Mouse (Mus musculus): ENCODE measurements at regions not wholly inside any gene's neighbourhood (a gene's known extent, or its start where the extent isn't known, plus 50 kb on each side); places are given as distances from the start of the nearest gene placed in this dataset.

- ATAC-seq (ENCODE audit: low FRiP score, low TSS enrichment) (no peak), DNase-seq (ENCODE audit: low spot score) (no peak)
- no peak overlapping the region for H3K27ac ChIP-seq (replicated peaks)
- H3K4me1 ChIP-seq (replicated peaks; ENCODE audit: control insufficient read depth, insufficient read depth): no peaks in the 10 kb centered on the region
- no peak overlapping the region for H3K9ac ChIP-seq (ENCODE audit: low read length)
- H3K4me2 ChIP-seq (replicated peaks; ENCODE audit: low read depth): no peak overlapping the region
- no peaks in the 10 kb centered on the region for H3K9me3 ChIP-seq (ENCODE audit: control insufficient read depth, low read length)
- H3K27me3 ChIP-seq (ENCODE audit: control insufficient read depth, insufficient read depth, low read length): no peaks in the 10 kb centered on the region
- no peak overlapping the region for H3K4me3 ChIP-seq (ENCODE audit: low read depth, low read length)
- 71% methylated on average over 3 of the region's 3 CpGs for WGBS
- TF ChIP-seq EP300 (optimal IDR thresholded peaks at IDR 0.05) (no peak), CTCF (IDR thresholded peaks at IDR 0.05; ENCODE audit: low read depth) (no peak)
- no peaks in the 10 kb centered on the region for H3K36me3 ChIP-seq (ENCODE audit: control insufficient read depth, insufficient read depth, low read length)
These were observed 478.1 kb upstream of the Alcam start for GRCm38 (mm10) chr16:52931978-52932377.

DNA sequence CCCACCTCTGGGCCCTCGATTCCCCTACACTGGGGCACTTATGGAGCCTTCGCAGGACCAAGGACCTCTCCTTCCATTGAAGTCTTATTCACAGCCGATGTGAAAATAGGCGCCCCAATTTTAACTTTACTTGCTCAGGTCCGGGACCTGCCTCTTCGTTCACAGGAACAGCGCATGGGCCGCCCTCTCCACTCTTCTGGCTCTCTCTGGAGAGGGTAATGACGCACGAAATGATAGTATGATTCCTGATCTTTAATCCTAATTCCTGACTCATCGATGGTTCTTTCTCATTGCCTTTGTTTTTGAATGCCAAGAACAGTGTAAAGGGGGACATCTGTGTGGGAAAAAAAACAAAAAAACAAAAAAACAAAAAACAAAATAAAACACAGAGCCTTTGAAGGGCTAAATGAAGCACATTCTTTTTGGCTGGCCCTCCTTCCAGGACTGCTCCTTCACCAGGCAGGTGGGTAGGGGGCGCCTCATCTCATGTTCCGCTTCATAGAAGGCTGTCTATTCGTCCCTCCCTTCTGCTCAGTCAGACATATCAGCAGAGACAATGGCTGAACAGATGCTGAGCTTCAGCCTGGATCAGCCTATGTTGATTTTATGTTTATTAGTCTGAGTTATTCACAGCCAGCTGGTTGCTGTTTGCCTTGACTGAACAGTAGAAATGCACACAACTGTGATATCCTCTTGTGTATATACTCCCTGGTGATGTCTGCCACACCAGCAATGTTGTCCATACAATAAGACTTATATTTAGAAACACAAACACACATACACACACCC lies 438.8 kb upstream of the Alcam start:
- H3K4me3 ChIP-seq (ENCODE audit: low read depth, low read length): no peak overlapping the region
- H3K9ac ChIP-seq (ENCODE audit: low read length): no peak overlapping the region
- 73% methylated on average over 14 of the region's 14 CpGs for WGBS
- no peaks in the 10 kb centered on the region for H3K9me3 ChIP-seq (ENCODE audit: control insufficient read depth, low read length)
- H3K4me1 ChIP-seq (replicated peaks; ENCODE audit: control insufficient read depth, insufficient read depth): no peaks in the 10 kb centered on the region
- no peaks in the 10 kb centered on the region for H3K27me3 ChIP-seq (ENCODE audit: control insufficient read depth, insufficient read depth, low read length)
- no peaks in the 10 kb centered on the region for H3K36me3 ChIP-seq (ENCODE audit: control insufficient read depth, insufficient read depth, low read length)
- no peak for DNase-seq (ENCODE audit: low spot score)
- no peak for ATAC-seq (ENCODE audit: low FRiP score, low TSS enrichment)
- H3K4me2 ChIP-seq (replicated peaks; ENCODE audit: low read depth): no peak overlapping the region
- TF ChIP-seq EP300 (optimal IDR thresholded peaks at IDR 0.05) (no peak), CTCF (IDR thresholded peaks at IDR 0.05; ENCODE audit: low read depth) (peak; percentile 23)
- no peak overlapping the region for H3K27ac ChIP-seq (replicated peaks)

DNA sequence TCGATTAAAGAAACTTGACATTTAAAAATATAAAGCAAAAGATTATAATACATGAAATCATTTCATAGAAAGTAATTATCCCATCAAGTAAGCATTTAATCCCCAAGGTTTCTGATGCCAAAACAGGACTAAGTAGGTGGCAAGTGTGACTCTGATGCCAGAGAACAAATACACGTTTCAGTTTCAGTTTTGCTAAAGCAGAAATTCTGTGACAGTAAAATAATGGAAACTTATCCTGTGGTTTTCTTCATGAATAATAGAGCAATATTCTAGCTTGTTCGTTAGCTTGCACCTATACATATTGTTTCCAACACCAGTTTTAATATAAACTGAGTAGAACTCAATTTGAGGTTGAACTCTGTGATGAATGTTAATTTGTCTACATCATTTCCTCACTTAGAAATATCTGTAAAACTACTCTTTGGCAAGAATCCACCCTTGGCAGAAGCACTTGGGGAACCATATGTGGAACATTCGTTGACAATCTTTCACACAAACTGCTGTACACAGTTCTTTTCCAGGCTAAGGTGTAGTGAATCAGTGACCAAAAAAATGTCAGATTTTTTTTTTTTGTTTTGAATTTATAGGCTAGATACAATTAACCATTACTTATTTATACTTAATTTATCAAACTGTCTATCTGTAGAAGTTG lies 425.7 kb upstream of the Alcam start:
- no peak for ATAC-seq (ENCODE audit: low FRiP score, low TSS enrichment)
- H3K27ac ChIP-seq (replicated peaks): no peak overlapping the region
- no peak overlapping the region for H3K4me2 ChIP-seq (replicated peaks; ENCODE audit: low read depth)
- no peaks in the 10 kb centered on the region for H3K9me3 ChIP-seq (ENCODE audit: control insufficient read depth, low read length)
- H3K4me3 ChIP-seq (ENCODE audit: low read depth, low read length): no peak overlapping the region
- TF ChIP-seq EP300 (optimal IDR thresholded peaks at IDR 0.05): no peak
- TF ChIP-seq CTCF (IDR thresholded peaks at IDR 0.05; ENCODE audit: low read depth): no peak
- H3K36me3 ChIP-seq (ENCODE audit: control insufficient read depth, insufficient read depth, low read length): no peaks in the 10 kb centered on the region
- WGBS: 46% methylated on average over 4 of the region's 4 CpGs
- H3K9ac ChIP-seq (ENCODE audit: low read length): no peak overlapping the region
- no peaks in the 10 kb centered on the region for H3K27me3 ChIP-seq (ENCODE audit: control insufficient read depth, insufficient read depth, low read length)
- DNase-seq (ENCODE audit: low spot score): no peak
- no peaks in the 10 kb centered on the region for H3K4me1 ChIP-seq (replicated peaks; ENCODE audit: control insufficient read depth, insufficient read depth)

DNA sequence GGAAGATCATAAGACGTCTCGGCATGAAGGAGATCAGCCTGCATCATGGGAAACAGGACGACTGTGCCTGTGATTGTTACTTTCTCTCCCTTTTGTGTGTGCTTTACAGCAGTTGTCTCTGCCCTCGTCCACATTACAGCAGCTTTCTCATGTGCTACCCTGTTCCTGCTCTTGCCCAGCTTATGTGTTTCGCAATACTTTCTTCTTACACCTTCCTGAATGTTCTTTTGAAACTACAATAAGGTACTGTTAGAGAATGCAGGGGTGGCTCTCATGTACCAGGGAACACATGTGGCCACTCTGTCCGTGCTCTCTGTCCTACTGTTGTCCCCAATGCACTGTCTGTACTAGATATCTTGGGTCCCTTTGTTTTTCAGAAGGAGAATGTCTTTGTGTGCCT lies 414.0 kb upstream of the Alcam start:
- DNase-seq (ENCODE audit: low spot score) (no peak), ATAC-seq (ENCODE audit: low FRiP score, low TSS enrichment) (no peak)
- 78% methylated on average over 6 of the region's 6 CpGs for WGBS
- Histone ChIP-seq H3K4me3 (ENCODE audit: low read depth, low read length) (no peak overlapping the region), H3K4me1 (replicated peaks; ENCODE audit: control insufficient read depth, insufficient read depth) (no peaks in the 10 kb centered on the region), H3K4me2 (replicated peaks; ENCODE audit: low read depth) (no peak overlapping the region), H3K36me3 (ENCODE audit: control insufficient read depth, insufficient read depth, low read length) (no peaks in the 10 kb centered on the region), H3K9me3 (ENCODE audit: control insufficient read depth, low read length) (no peaks in the 10 kb centered on the region), H3K9ac (ENCODE audit: low read length) (no peak overlapping the region), H3K27ac (replicated peaks) (no peak overlapping the region), H3K27me3 (ENCODE audit: control insufficient read depth, insufficient read depth, low read length) (no peaks in the 10 kb centered on the region)
- TF ChIP-seq EP300 (optimal IDR thresholded peaks at IDR 0.05) (no peak), CTCF (IDR thresholded peaks at IDR 0.05; ENCODE audit: low read depth) (no peak)

DNA sequence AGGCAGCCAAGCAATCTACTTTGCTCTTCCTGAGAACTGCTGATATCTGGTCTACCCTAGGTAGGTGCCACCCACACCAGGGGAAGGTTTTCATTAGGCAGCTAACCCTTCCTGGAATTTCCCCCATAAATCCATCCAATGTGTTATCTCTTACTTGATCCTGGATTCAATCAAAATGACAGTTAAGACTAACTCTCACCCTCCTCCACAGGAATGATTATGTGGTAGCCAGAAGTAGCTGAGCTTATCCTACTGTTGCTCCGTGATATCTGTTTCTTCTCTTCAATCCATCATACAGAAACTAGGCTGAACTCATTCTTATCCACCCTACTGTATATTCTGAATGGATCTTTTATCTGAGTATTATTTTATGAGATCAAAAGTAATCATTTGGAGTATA lies 409.7 kb upstream of the Alcam start:
- DNase-seq (ENCODE audit: low spot score) (no peak), ATAC-seq (ENCODE audit: low FRiP score, low TSS enrichment) (no peak)
- WGBS: 67% methylated on average over 1 of the region's 1 CpGs
- H3K4me1 ChIP-seq (replicated peaks; ENCODE audit: control insufficient read depth, insufficient read depth): no peaks in the 10 kb centered on the region
- H3K9ac ChIP-seq (ENCODE audit: low read length): no peak overlapping the region
- no peaks in the 10 kb centered on the region for H3K9me3 ChIP-seq (ENCODE audit: control insufficient read depth, low read length)
- no peaks in the 10 kb centered on the region for H3K36me3 ChIP-seq (ENCODE audit: control insufficient read depth, insufficient read depth, low read length)
- no peak overlapping the region for H3K4me2 ChIP-seq (replicated peaks; ENCODE audit: low read depth)
- TF ChIP-seq EP300 (optimal IDR thresholded peaks at IDR 0.05) (no peak), CTCF (IDR thresholded peaks at IDR 0.05; ENCODE audit: low read depth) (no peak)
- H3K4me3 ChIP-seq (ENCODE audit: low read depth, low read length): no peak overlapping the region
- H3K27ac ChIP-seq (replicated peaks): no peak overlapping the region
- no peaks in the 10 kb centered on the region for H3K27me3 ChIP-seq (ENCODE audit: control insufficient read depth, insufficient read depth, low read length)

DNA sequence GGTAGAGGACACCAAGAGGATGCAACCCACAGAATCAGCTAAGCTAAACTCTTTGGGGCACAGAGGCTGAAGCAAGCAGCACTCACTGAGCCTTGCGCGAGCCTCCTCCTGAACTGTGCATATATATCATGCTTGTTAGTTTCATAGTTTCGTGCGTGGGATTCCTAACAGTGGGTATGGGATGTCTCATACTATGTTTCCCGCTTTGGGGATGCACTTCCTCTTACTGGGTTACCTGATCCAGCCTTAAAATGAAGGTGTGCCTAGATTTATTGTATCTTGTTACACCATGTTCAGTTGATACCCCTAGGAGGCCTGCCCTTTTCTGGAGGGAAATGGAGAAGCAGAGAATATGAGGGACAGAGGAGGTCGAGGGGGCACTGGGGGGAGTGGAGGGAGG lies 407.4 kb upstream of the Alcam start:
- H3K4me3 ChIP-seq (ENCODE audit: low read depth, low read length): no peak overlapping the region
- H3K36me3 ChIP-seq (ENCODE audit: control insufficient read depth, insufficient read depth, low read length): no peaks in the 10 kb centered on the region
- DNase-seq (ENCODE audit: low spot score) (no peak), ATAC-seq (ENCODE audit: low FRiP score, low TSS enrichment) (no peak)
- TF ChIP-seq EP300 (optimal IDR thresholded peaks at IDR 0.05) (no peak), CTCF (IDR thresholded peaks at IDR 0.05; ENCODE audit: low read depth) (no peak)
- H3K27ac ChIP-seq (replicated peaks): no peak overlapping the region
- H3K9ac ChIP-seq (ENCODE audit: low read length): no peak overlapping the region
- H3K4me2 ChIP-seq (replicated peaks; ENCODE audit: low read depth): no peak overlapping the region
- H3K27me3 ChIP-seq (ENCODE audit: control insufficient read depth, insufficient read depth, low read length): no peaks in the 10 kb centered on the region
- H3K9me3 ChIP-seq (ENCODE audit: control insufficient read depth, low read length): no peaks in the 10 kb centered on the region
- no peaks in the 10 kb centered on the region for H3K4me1 ChIP-seq (replicated peaks; ENCODE audit: control insufficient read depth, insufficient read depth)
- 87% methylated on average over 6 of the region's 6 CpGs for WGBS
